Mouse (Mus musculus) small intestine, adult 2 months (tissue): ENCODE measurements around the gene Il22ra2.

Experiments used
- CTCF ChIP-seq: fragments of 200-500 bp; IDR thresholded peaks from 2 replicates; pipeline ENCODE4 v1.5.1; 2012; ENCODE audit warnings: low read depth, mild to moderate bottlenecking, control low read depth, inconsistent platforms, low read length, moderate library complexity, mixed read lengths; ENCODE audit not compliant: insufficient replicate concordance, insufficient read length; ENCODE audit errors: extremely low read depth
- POLR2A ChIP-seq: fragments of 200-500 bp; IDR thresholded peaks from 2 replicates; pipeline ENCODE4 v1.6.1; 2012; ENCODE audit warnings: low read depth, mild to moderate bottlenecking, control low read depth, inconsistent platforms, low read length, moderate library complexity

DNA sequence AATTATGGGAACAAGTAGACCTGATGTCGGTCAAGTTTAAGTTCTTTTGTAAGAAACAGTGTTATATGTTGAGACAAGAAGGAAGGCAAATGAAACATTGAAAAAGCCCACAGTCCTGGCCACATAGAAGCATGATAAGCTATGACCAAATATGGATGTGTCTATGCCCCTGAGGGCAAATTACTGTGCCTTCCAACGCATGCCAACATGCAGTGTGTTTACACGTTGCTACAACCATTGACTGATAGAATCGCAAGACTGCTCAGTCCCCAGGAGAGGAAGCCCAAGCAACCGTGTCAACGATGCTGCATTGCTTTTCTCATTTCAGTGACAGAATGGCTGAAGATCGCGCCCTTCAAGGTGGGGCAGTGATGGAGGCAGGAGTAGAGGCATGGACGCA, 35.6 kb downstream of the Il22ra2 start:
- TF ChIP-seq POLR2A = no peak
- TF ChIP-seq CTCF = no peak
